Mouse (Mus musculus): ENCODE data around the gene Epp13. TPM values are rescaled to one million over a fixed set of nuclear protein-coding genes. Genes with fewer than 3 reads are reported as not detected.
"Not testable (repeated sequence)": the region's sequence is repeated elsewhere in the genome, so short reads cannot be mapped to it uniquely, and the experiment has no call there.

Epp13 gene
- total and polyA plus RNA-seq, 3 experiments: not detected

DNA sequence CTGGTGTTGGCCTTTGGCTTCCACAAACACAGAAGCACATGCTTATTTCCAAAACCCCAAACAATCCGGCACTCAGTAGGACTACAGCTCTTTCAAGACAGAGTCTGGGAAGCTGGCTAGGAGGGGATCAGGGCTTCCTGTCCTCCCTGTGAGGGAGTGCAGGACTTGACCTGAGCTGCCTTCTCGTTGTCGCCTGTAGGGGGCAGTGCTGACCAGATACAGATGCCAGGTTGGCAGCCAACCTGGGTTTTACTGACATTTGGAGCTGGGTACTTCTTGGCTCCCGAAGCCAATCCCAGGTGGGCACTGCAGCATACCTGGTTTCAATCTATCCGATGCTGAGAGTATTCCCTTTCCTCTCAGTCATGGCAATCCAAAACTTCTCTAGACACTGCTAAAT, 39.4 kb upstream of the Epp13 start:
- no peaks in the 10 kb centered on the region for H3K4me1 ChIP-seq (ENCODE audit: control insufficient read depth in 1 of 2, insufficient read depth in 2 of 2)
- no peak for TF ChIP-seq ZMIZ1 (IDR thresholded peaks at IDR 0.05; ENCODE audit: low read depth, low read length)
- TF ChIP-seq IRF4 (IDR thresholded peaks at IDR 0.05; ENCODE audit: low read depth, low read length): no peak
- no peak for TF ChIP-seq NRF1 (IDR thresholded peaks at IDR 0.05; ENCODE audit: low read depth, low read length)
- peak; percentile 56 to 69 for TF ChIP-seq CTCF (conservative IDR thresholded peaks at IDR 0.05 in 1 of 2, IDR thresholded peaks at IDR 0.05 in 1 of 2; ENCODE audit: low read depth in 2 of 2, low read length in 2 of 2)
- TF ChIP-seq SMC3 (IDR thresholded peaks at IDR 0.05; ENCODE audit: low read depth, low read length): peak; percentile 10; the same call in 1 of the 2 replicates
- TF ChIP-seq RAD21 (IDR thresholded peaks at IDR 0.05; ENCODE audit: low read depth, low read length): peak; percentile 44
- TF ChIP-seq CHD2 (IDR thresholded peaks at IDR 0.05; ENCODE audit: low read length): no peak
- peak; percentile 35 for DNase-seq (ENCODE audit: extremely low read depth)
- H3K4me2 ChIP-seq (ENCODE audit: insufficient read depth, low read depth, poor library complexity, severe bottlenecking): no peak overlapping the region
- H3K9me3 ChIP-seq (replicated peaks; ENCODE audit: low read length): peaks cover 4% of the 10 kb centered on the region
- H3K27ac ChIP-seq (ENCODE audit: insufficient read depth, low read depth): no peak overlapping the region
- H3K4me3 ChIP-seq (replicated peaks in 1 of 3; ENCODE audit: low read depth in 2 of 3, low read length in 2 of 3, poor library complexity in 1 of 3): no peak overlapping the region
- no peaks in the 10 kb centered on the region for H3K79me2 ChIP-seq (replicated peaks; ENCODE audit: control insufficient read depth, extremely low read depth, insufficient read depth, poor library complexity, severe bottlenecking)
- dilution Hi-C loops (cut with MboI; ENCODE audit: extremely low pct_ligation_motif_present, extremely low pct_unique_long_range_greater_than_20kb, low sequenced_read_pairs) (no loop called here), in situ Hi-C loops (cut with MboI; ENCODE audit: low pct_ligation_motif_present, low pct_unique_long_range_greater_than_20kb, low sequenced_read_pairs) (no loop called here)
- H3K36me3 ChIP-seq (replicated peaks in 1 of 2; ENCODE audit: control insufficient read depth in 1 of 2, insufficient read depth in 1 of 2, low read length in 1 of 2): no peaks in the 10 kb centered on the region
- H3K27me3 ChIP-seq (replicated peaks): peaks cover 45% of the 10 kb centered on the region
- H3K9ac ChIP-seq (ENCODE audit: insufficient read depth, low read depth): no peak overlapping the region

DNA sequence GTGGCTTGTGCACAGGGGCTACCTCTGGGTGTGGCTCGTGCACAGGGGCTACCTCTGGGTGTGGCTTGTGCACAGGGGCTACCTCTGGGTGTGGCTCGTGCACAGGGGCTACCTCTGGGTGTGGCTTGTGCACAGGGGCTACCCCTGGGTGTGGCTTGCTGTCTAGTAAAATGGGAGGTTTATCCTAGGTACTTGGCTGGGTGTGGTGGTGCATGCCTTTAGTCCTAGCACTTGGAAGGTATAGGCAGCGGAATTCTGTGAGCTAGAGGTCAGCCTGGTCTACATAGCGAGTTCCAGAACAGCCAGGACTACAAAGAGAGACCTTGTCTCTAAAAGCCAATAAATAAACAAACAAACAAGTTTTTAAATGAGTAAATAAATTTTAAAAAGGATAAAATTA, 37.8 kb upstream of the Epp13 start:
- H3K27ac ChIP-seq (ENCODE audit: insufficient read depth, low read depth); H3K4me2 ChIP-seq (ENCODE audit: insufficient read depth, low read depth, poor library complexity, severe bottlenecking); H3K79me2 ChIP-seq (replicated peaks; ENCODE audit: control insufficient read depth, extremely low read depth, insufficient read depth, poor library complexity, severe bottlenecking); H3K36me3 ChIP-seq (replicated peaks in 1 of 2; ENCODE audit: control insufficient read depth in 1 of 2, insufficient read depth in 1 of 2, low read length in 1 of 2); in situ Hi-C loops (cut with MboI; ENCODE audit: low pct_ligation_motif_present, low pct_unique_long_range_greater_than_20kb, low sequenced_read_pairs); DNase-seq (ENCODE audit: extremely low read depth); H3K9me3 ChIP-seq (replicated peaks; ENCODE audit: low read length); dilution Hi-C loops (cut with MboI; ENCODE audit: extremely low pct_ligation_motif_present, extremely low pct_unique_long_range_greater_than_20kb, low sequenced_read_pairs); H3K9ac ChIP-seq (ENCODE audit: insufficient read depth, low read depth); H3K4me3 ChIP-seq (replicated peaks in 1 of 3; ENCODE audit: low read depth in 2 of 3, low read length in 2 of 3, poor library complexity in 1 of 3); H3K4me1 ChIP-seq (ENCODE audit: control insufficient read depth in 1 of 2, insufficient read depth in 2 of 2): not testable (repeated sequence)
- peaks cover 40% of the 10 kb centered on the region for H3K27me3 ChIP-seq (replicated peaks)

DNA sequence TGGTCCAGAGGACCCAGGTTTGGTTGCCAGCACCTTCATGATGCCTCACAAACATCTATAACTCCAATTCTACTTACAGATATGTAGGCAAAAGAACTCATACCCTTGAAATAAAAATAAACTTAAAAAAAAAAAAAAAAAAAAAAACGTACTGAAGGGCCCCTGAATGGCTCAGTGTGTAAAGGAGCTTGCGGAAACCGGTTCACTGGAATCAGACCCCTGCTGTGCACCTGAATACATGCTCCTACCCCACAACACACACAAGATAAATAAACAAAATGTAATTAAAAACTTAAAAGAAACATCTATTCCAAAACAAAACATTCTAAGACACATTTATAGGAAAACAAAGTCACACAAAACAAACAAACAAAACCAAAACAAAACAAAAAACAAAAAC, 32.4 kb upstream of the Epp13 start:
- TF ChIP-seq MAFK (IDR thresholded peaks at IDR 0.05; ENCODE audit: insufficient replicate concordance, low read length) (no peak), BHLHE40 (IDR thresholded peaks at IDR 0.05; ENCODE audit: low read depth, low read length) (no peak), IRF4 (IDR thresholded peaks at IDR 0.05; ENCODE audit: low read depth, low read length) (no peak), SIN3A (IDR thresholded peaks at IDR 0.05; ENCODE audit: low read length) (no peak), CHD2 (IDR thresholded peaks at IDR 0.05; ENCODE audit: low read length) (no peak), POLR2A (IDR thresholded peaks at IDR 0.05; ENCODE audit: low read depth, low read length) (no peak), UBTF (IDR thresholded peaks at IDR 0.05; ENCODE audit: low read depth, low read length) (no peak), TCF12 (IDR thresholded peaks at IDR 0.05; ENCODE audit: low read depth, low read length) (no peak), NRF1 (IDR thresholded peaks at IDR 0.05; ENCODE audit: low read depth, low read length) (no peak), USF1 (IDR thresholded peaks at IDR 0.05; ENCODE audit: low read depth, low read length) (no peak), SMC3 (IDR thresholded peaks at IDR 0.05; ENCODE audit: low read depth, low read length) (no peak), RCOR1 (conservative IDR thresholded peaks at IDR 0.05; ENCODE audit: low read depth, low read length) (no peak), MYC (IDR thresholded peaks at IDR 0.05; ENCODE audit: low read depth, low read length) (no peak)
- DNase-seq (ENCODE audit: extremely low read depth): no peak
- Histone ChIP-seq H3K4me2 (ENCODE audit: insufficient read depth, low read depth, poor library complexity, severe bottlenecking) (no peak overlapping the region), H3K27me3 (replicated peaks) (peaks cover 38% of the 10 kb centered on the region), H3K4me1 (ENCODE audit: control insufficient read depth in 1 of 2, insufficient read depth in 2 of 2) (no peaks in the 10 kb centered on the region), H3K79me2 (replicated peaks; ENCODE audit: control insufficient read depth, extremely low read depth, insufficient read depth, poor library complexity, severe bottlenecking) (no peaks in the 10 kb centered on the region), H3K9me3 (replicated peaks; ENCODE audit: low read length) (peaks cover 7% of the 10 kb centered on the region), H3K9ac (ENCODE audit: insufficient read depth, low read depth) (no peak overlapping the region), H3K36me3 (replicated peaks in 1 of 2; ENCODE audit: control insufficient read depth in 1 of 2, insufficient read depth in 1 of 2, low read length in 1 of 2) (no peaks in the 10 kb centered on the region), H3K27ac (ENCODE audit: insufficient read depth, low read depth) (no peak overlapping the region), H3K4me3 (replicated peaks in 1 of 3; ENCODE audit: low read depth in 2 of 3, low read length in 2 of 3, poor library complexity in 1 of 3) (no peak overlapping the region)
- dilution Hi-C loops (cut with MboI; ENCODE audit: extremely low pct_ligation_motif_present, extremely low pct_unique_long_range_greater_than_20kb, low sequenced_read_pairs) (no loop called here), in situ Hi-C loops (cut with MboI; ENCODE audit: low pct_ligation_motif_present, low pct_unique_long_range_greater_than_20kb, low sequenced_read_pairs) (no loop called here)

Measured in CH12.LX (cell line).